Mouse (Mus musculus): ENCODE measurements around the gene Ssxb8. TPM values are rescaled to one million over a fixed set of nuclear protein-coding genes. Genes with fewer than 3 reads are reported as not detected.
"Not testable (repeated sequence)": the region's sequence is repeated elsewhere in the genome, so short reads cannot be mapped to it uniquely, and the experiment has no call there.

The Ssxb8 gene
- not detected in 2 replicates for polyA plus RNA-seq (2012; rRNA removed)

GRCm38 (mm10) chrX:8690744-8691143 is at the start of gene Ssxb8:
Gene Ssxb8 (minus strand): TSS chrX:8690844.
- DNase-seq (ENCODE audit: low spot score), result not testable (repeated sequence)

- DNase-seq (ENCODE audit: low spot score), result no peak
Measured at GRCm38 (mm10) chrX:8732907-8733306, 42.3 kb upstream of the Ssxb8 start.

- no peak for DNase-seq (ENCODE audit: low spot score)
Measured at GRCm38 (mm10) chrX:8663085-8663484, 27.6 kb downstream of the Ssxb8 start.

Other genes with a start within 250 kb of the Ssxb8 start
- not detected in 2 replicates for gene Ssxb2, start 229.1 kb downstream of the Ssxb8 start, polyA plus RNA-seq (2012; rRNA removed)
- gene Gm14459, start 165.9 kb downstream of the Ssxb8 start, polyA plus RNA-seq (2012; rRNA removed), result not detected in 2 replicates
- not detected in 2 replicates for gene Ssxb6, start 142.6 kb downstream of the Ssxb8 start, polyA plus RNA-seq (2012; rRNA removed)
- not detected in 2 replicates for gene Ssxb3, start 99.0 kb downstream of the Ssxb8 start, polyA plus RNA-seq (2012; rRNA removed)
- not detected in 2 replicates for gene Ssx9, start 57.6 kb upstream of the Ssxb8 start, polyA plus RNA-seq (2012; rRNA removed)
- gene Ssxb5, start 112.8 kb upstream of the Ssxb8 start, polyA plus RNA-seq (2012; rRNA removed), result not detected in 2 replicates
- gene Gm6592, start 153.2 kb upstream of the Ssxb8 start, polyA plus RNA-seq (2012; rRNA removed), result not detected in 2 replicates
- gene Gm5751, start 183.4 kb upstream of the Ssxb8 start, polyA plus RNA-seq (2012; rRNA removed), result not detected in 2 replicates
- gene B630019K06Rik, start 201.5 kb upstream of the Ssxb8 start, polyA plus RNA-seq (2012; rRNA removed), result 2.1 and 2.2 TPM in 2 replicates

All from urinary bladder, adult 2 months (tissue).